Mouse (Mus musculus): Measurements from ENCODE around the gene Sugp2.
A peak's percentile ranks its signal among the peaks of the same experiment; 100 is the strongest.
"Not testable (repeated sequence)": the region's sequence is repeated elsewhere in the genome, so short reads cannot be mapped to it uniquely, and the experiment has no call there.

The Sugp2 gene

GRCm38 (mm10) chr8:70234080-70234780 is at the start of gene Sugp2, which contains the start of gene Armc6:
Sugp2 (plus strand) TSS chr8:70234226.
Armc6 (minus strand) TSS chr8:70234466.
- peak; percentile 92 for DNase-seq (ENCODE audit: low read depth, low spot score)

- DNase-seq (ENCODE audit: low read depth, low spot score) = no peak
These were observed 45.3 kb upstream of the Sugp2 start for GRCm38 (mm10) chr8:70188707-70189106.

GRCm38 (mm10) chr8:70193238-70193637 is 40.8 kb upstream of the Sugp2 start:
- DNase-seq (ENCODE audit: low read depth, low spot score) = no peak

- DNase-seq (ENCODE audit: low read depth, low spot score) = no peak
These were observed 39.8 kb upstream of the Sugp2 start for GRCm38 (mm10) chr8:70194191-70194590.

- no peak for DNase-seq (ENCODE audit: low read depth, low spot score)
These were observed 38.3 kb upstream of the Sugp2 start for GRCm38 (mm10) chr8:70195762-70196161.

- DNase-seq (ENCODE audit: low read depth, low spot score) = no peak
These were observed 36.4 kb upstream of the Sugp2 start for GRCm38 (mm10) chr8:70197603-70198002.

- no peak for DNase-seq (ENCODE audit: low read depth, low spot score)
These were observed 33.8 kb upstream of the Sugp2 start for GRCm38 (mm10) chr8:70200098-70200681.

GRCm38 (mm10) chr8:70201417-70201816 is 32.6 kb upstream of the Sugp2 start:
- no peak for DNase-seq (ENCODE audit: low read depth, low spot score)

- DNase-seq (ENCODE audit: low read depth, low spot score) = no peak
These were observed 31.0 kb upstream of the Sugp2 start for GRCm38 (mm10) chr8:70203072-70203471.

- no peak for DNase-seq (ENCODE audit: low read depth, low spot score)
These were observed 29.3 kb upstream of the Sugp2 start for GRCm38 (mm10) chr8:70204757-70205156.

- no peak for DNase-seq (ENCODE audit: low read depth, low spot score)
These were observed 25.9 kb upstream of the Sugp2 start for GRCm38 (mm10) chr8:70208130-70208529.

GRCm38 (mm10) chr8:70210538-70210937 is 23.5 kb upstream of the Sugp2 start:
- DNase-seq (ENCODE audit: low read depth, low spot score) = no peak

GRCm38 (mm10) chr8:70211275-70211674 is 22.8 kb upstream of the Sugp2 start:
- DNase-seq (ENCODE audit: low read depth, low spot score) = no peak

GRCm38 (mm10) chr8:70211726-70212111 is 22.3 kb upstream of the Sugp2 start:
- no peak for DNase-seq (ENCODE audit: low read depth, low spot score)

GRCm38 (mm10) chr8:70212112-70213055 is 21.6 kb upstream of the Sugp2 start, which contains the start of gene Slc25a42:
Slc25a42 (minus strand) TSS chr8:70212305.
- peak; percentile 100 for DNase-seq (ENCODE audit: low read depth, low spot score)

- no peak for DNase-seq (ENCODE audit: low read depth, low spot score)
These were observed 19.6 kb upstream of the Sugp2 start for GRCm38 (mm10) chr8:70214411-70214810.

GRCm38 (mm10) chr8:70215092-70215491 is 18.9 kb upstream of the Sugp2 start:
- no peak for DNase-seq (ENCODE audit: low read depth, low spot score)

GRCm38 (mm10) chr8:70216161-70216560 is 17.9 kb upstream of the Sugp2 start:
- not testable (repeated sequence) for DNase-seq (ENCODE audit: low read depth, low spot score)

- DNase-seq (ENCODE audit: low read depth, low spot score) = peak; percentile 60
These were observed 17.5 kb upstream of the Sugp2 start for GRCm38 (mm10) chr8:70216566-70216965.

- no peak for DNase-seq (ENCODE audit: low read depth, low spot score)
These were observed 16.6 kb upstream of the Sugp2 start for GRCm38 (mm10) chr8:70217441-70217840.

- no peak for DNase-seq (ENCODE audit: low read depth, low spot score)
These were observed 14.8 kb upstream of the Sugp2 start for GRCm38 (mm10) chr8:70219107-70219684.
